Mouse (Mus musculus) frontal cortex, adult 2 months (tissue): ENCODE results near the gene Slc39a11. TPM values are rescaled to one million over a fixed set of nuclear protein-coding genes. Genes with fewer than 3 reads are reported as not detected.

ENCODE experiments used
- DNase-seq, 2 experiments: peaks; one replicate each; pipeline ENCODE4 v3.0.0; 2022; ENCODE audit warnings: low spot score in 1 of 2; ENCODE audit errors: extremely low spot score in 1 of 2
- polyA plus RNA-seq: library from polyadenylated mRNA; depleted of rRNA; stranded (reverse); fragments of >200 nt; gene quantifications from 2 replicates; pipeline ENCODE4 v1.2.3, GENCODE M21; 2012

Gene Slc39a11
- polyA plus RNA-seq, 1 experiment = 12.3 TPM

DNA sequence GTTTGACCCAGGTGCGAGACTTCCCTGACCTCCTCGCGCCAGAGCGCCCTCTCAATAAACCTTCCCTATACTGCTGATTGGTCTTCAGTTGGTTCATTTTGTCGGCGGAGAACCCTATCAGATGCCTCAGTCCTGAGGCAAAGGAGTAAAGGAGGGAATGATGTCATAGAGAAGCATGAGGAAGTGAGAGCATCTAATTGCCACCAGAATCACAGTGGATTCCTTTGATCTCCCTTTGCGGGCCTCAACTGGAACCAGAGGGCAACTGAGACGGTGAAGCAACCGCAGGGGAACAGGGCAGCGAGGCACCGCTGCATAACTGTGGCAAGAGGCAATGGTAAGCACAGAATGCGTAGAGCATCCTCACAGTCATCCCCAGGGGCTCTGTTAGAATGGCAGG is 11.2 kb downstream of the Slc39a11 start:
- no peak for DNase-seq

DNA sequence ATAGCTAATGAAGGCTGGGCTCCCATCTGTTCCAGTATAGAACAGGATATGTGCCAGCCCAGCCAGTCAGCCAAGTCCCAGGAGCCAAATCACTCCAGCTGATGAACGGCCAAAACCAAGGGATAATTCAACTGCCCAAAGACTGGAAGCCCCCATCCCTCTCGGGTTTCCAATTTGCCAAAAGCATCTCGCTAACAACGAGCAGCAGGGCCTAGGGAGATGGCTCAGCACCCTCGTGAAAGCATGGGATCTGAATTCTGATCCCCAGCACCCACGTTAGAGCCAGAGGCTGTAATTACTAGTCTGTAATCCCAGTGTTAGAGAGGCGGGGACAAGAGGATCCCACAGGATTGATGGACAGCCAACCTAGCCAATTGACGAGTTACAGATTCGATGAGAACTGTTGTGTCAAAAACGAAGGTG is 15.2 kb downstream of the Slc39a11 start:
- no peak for DNase-seq

DNA sequence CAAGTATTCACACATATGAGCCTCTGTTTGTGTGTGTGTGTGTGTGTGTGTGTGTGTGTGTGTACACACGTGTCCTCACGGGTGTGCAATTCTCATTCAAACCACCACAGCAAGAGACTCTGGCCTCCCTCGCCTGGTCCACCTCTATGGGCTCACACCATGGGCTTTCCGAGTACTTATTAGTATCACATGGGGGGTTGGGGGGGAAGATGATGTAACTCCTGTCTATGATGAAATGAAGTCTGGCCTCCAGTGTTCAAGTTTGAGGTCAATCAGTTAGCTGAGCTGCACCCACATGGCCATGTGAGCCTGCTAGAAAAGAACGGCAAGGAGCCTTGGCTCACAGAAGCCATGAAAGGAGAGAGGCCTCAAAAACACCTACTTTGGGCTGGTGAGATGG is 16.5 kb downstream of the Slc39a11 start:
- no peak for DNase-seq

DNA sequence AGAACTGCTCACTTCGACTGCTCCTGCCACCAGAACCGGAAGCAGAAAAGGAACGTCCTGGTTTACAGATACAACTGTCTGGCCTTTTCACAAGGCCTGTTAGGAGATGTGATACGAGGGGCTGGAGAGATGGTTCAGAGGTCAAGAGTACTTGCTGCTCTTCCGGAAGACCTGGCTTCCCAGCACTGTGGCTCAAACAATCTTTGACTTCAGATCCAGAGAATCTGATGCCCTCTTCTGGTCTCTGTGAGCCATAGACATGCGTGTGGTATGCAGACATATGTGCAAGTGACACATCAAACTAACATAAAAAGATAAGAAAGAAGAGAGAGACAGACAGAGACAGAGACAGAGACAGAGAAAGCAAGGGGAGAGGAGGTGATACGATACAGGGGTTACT is 17.6 kb downstream of the Slc39a11 start:
- DNase-seq = no peak

DNA sequence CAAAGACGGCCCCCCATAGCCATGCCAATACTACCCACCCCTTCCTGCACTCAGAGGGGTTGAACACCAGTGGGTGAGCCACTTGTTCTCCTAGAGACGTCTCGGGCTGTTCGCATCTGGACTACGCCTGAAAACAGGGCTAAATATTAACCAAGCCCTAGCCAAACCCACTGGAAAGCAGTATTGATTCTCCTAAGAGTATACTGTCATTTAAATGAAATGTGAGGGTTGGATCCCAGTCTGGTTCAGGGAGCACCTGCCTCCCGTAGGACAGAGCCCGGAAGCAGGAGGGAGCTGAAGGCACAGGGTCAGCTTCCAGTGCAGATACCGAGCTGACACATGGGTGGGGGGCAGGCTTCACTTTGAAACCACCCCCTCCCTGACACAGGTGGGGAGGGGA is 18.0 kb downstream of the Slc39a11 start:
- DNase-seq = no peak

DNA sequence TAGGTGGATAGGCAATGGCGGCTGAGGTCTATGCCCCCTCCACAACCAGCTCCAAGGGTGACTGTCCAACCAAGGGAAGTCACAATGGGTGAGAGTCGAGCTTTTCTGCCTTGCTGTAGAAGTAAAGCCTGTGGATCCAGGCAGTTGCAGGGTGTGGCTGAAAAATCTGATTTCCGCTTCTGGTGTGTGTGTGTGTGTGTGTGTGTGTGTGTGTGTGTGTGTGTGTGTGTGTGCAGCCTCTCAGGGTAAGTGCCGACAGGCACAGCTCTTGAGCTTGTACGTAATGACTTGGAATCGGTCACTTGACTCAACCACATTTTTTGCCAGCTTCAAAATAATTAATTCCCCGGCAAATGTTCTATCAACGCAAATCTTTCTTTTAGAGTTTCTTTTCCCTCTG is 18.6 kb downstream of the Slc39a11 start:
- no peak for DNase-seq

DNA sequence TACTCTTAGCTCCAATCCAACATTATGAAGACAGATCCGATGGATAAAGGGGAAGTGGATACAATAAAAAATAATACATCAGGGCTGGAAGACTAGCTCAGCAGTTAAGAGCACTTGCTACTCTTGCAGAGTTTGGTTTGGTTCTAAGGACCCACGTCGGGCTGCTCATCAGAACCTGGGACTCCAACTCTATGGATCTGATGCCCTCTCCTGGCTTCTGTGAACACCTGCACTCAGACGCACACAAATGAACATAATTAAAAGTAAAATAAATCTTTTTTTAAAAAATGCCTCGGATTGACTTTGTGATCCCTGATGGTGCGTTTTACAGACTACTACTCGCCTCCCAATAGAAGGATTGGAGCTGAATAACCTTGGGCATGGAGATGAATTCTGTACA is 19.2 kb downstream of the Slc39a11 start:
- DNase-seq = peak in 1 of 2 experiments; percentile 40

DNA sequence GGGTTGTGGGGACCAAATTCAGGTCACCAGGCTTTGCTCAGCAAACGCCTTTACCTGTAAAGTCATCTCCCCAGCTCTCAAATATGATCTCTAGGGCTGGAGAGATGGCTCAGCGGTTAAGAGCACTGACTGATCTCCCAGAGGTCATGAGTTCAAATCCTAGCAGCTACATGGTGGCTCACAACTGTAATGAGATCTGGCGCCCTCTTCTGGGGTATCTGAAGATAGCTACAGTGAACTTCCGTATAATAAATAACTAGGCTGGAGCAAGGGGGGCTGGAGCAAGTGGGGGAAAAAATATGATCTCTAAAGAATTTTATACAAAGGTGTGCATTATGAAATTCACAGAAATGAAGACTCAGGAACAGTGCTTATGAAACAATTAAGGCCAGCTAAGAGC is 22.1 kb downstream of the Slc39a11 start:
- peak in 1 of 2 experiments; percentile 43 for DNase-seq

DNA sequence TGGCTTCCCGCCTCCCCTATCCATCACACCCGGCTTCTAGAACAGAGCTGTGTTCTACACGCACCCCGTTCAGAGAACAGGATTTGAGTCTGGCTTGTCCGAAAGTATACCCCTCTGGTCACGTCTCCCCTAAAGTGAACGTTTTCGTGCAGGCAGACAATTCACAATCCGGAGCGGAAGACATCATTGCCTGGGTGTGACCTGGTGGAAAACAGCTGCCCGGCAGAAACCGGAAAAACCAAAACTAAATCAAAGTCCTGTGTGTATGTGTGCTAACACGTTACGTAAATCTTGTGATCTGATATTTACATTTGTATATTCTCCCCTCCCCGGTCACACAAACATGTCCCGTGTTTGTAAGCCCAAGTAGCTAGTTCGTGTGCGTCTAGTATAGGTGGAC is 24.4 kb downstream of the Slc39a11 start:
- no peak for DNase-seq

DNA sequence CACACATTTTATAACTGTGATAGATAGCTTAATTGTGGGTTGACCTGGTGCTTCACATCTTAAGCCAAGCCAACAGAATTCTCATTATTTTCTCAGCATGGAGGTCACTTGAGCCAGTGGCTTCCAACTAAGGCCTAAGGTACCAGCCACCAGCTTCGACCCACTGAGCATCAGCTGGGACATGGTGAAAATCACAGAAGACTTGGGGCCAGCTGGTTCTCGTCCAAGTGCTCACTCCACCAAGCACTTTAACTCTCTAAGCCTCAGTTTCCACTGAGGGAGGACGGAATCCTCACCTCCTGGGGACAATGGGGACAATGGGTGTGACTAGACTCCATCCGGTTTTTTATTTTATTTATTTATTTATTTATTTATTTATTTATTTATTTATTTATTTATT is 27.9 kb downstream of the Slc39a11 start:
- no peak for DNase-seq

DNA sequence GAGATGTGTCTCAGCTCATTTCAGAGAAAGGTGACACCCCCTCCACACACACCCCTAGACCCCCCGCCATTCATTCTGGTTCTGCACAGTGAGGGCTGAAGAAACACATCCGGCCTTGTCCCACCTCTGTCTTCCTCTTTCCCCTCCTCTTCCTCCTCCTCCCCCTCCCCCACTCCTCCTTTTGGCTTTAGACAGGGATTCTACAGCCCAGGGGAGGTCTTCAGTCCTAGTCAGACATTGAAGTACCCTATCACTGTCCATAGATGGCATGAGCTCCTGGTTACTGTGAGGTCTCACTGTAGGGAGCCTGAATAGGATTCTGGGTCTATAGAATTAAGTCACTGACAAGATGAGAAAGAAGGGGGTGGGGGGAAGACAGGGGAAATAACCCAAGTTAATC is 28.9 kb downstream of the Slc39a11 start:
- DNase-seq = no peak

DNA sequence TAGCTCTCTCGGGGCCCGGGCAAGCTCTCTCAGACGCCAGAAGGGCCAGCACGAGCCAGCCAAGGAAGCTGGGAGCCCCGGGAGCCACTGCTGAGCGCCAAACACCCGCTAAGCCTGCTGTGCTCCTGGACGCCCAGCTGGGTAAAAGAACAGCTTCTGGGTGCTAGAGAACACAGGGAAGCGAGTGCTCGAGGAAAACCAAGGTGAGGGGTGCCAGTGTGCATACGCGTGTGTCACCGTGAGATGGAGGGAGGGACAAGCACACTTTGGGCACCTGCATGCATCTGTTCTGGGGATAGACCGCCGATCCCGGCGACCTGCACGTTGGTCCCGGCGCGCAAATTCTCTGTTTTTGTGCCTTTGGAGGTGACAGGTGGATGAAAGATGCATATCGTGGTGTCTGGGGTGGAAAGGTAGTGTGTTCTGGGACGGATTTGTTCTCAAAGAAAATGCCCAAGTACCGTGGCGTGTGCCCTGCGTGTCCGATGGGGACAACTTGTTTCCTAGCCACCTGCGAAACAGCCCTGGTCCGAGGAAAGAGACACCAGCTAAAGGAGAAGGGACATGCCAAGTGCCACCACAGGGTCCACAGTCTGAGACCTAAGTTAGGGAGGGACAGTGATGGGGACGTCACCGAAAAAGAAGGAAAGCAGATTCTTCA is 30.3 kb downstream of the Slc39a11 start:
- DNase-seq = no peak

DNA sequence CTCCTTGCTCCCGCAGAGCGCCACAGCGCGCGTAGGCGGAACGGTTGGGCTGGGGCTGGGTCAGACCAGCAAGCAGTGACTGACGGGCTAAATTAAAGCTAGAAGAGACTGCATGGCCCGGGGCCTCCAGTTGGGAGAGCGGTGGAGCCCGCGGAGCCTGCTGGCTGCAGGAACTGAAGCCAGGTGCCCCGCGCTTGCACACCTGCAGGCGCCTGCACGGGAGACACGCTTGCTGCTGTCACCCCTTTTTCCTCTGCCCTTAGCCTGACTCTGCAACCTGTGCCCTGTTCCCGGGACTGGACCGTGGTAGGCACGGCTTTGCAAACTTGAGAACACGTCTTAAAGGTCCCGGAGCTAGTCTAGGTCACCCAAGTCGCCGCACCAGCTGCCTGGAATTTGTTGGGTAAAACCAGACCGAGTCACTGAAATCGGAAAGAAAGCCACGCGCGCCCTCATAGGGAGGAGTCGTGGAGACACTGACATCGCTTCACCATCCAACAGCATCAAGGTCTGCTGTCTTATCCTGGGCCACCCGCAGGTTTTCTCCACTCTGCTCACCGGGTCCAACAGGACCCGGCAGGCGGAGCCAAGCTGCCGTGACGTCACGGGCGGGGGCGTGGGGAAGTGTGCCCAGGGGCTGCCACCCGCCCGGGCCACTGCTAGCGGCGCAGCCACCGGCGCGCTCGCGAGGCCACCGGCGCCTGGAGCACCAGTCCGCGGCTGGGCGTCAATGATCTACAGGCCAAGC is 31.0 kb downstream of the Slc39a11 start, which contains the start of gene Sstr2:
Gene Sstr2 (plus strand): TSS at position 671 of the 748 bp plus-strand sequence.
- peak; percentile 56 to 79 for DNase-seq

DNA sequence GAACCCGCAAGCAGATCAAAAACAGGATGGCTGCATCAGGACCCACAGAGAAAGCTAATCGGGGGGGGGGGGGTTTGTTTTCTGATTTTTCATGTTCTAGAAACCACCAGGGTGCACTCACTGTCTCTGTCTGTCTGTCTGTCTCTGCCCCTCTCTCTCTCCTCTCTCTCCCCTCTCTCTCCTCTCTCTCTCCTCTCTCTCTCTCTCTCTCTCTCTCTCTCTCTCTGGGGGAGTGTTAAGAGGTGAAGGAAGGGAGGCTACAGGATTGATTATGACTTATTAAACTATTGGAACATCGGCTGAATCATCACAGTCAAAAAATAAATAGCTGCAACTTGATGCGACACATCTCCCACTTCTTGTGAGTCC is 31.6 kb downstream of the Slc39a11 start:
- no peak for DNase-seq

DNA sequence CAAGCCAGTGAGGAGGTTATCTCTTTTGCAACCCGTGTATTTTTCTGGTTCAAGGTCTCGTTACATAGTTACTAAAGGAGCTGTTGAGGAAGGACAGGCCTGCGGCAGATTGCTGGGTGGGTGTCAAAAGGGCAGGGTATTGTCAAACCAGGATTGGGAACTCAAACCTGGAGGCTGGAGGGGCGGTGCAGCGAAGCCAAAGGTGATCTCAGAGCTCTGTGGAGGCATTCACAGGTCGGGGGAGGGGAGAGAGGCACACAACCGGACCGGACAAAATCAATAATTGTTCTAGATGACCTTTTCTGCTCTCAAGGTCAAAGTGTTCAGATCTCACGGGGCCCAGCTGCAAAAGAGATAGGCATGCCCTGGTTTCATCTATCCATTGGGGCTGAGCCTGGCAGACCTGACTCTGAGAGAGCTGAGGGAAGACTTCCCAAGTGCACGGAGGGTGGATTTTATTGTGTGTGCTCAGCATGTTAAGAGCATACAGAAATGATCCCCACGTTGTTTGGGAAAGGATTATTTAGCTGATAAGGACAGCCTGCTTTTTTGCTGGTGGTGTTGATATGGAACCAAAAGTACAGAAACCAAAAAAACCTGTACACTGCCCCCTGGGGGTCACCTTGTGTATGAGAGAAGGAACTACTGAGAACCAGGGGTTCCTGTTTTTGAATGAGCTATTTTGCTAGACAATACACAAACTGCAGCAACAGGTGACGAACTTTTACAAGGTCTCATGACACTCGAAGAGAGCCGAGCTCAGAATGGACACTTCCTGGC is 32.6 kb downstream of the Slc39a11 start:
- DNase-seq = peak; percentile 40 to 85

DNA sequence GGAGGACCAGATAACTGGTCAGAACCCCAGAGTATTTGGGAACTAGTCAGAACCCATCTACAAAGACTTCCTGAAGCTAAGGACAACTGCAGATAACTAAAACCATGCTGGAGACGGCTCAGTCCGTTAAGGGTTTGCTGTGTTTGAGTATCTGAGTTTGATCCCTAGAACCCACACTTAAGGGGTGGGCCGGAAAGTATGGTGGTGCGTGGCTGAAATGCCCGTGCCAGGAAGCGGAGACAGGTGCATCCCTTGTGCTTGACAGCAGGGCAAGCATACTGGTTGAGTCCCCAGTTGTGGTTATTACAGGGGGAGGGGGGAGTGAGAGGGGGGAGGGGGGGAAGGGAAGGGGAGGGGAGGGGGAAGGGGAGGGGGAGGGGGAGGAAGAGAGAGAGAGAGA is 35.4 kb downstream of the Slc39a11 start:
- DNase-seq = no peak

DNA sequence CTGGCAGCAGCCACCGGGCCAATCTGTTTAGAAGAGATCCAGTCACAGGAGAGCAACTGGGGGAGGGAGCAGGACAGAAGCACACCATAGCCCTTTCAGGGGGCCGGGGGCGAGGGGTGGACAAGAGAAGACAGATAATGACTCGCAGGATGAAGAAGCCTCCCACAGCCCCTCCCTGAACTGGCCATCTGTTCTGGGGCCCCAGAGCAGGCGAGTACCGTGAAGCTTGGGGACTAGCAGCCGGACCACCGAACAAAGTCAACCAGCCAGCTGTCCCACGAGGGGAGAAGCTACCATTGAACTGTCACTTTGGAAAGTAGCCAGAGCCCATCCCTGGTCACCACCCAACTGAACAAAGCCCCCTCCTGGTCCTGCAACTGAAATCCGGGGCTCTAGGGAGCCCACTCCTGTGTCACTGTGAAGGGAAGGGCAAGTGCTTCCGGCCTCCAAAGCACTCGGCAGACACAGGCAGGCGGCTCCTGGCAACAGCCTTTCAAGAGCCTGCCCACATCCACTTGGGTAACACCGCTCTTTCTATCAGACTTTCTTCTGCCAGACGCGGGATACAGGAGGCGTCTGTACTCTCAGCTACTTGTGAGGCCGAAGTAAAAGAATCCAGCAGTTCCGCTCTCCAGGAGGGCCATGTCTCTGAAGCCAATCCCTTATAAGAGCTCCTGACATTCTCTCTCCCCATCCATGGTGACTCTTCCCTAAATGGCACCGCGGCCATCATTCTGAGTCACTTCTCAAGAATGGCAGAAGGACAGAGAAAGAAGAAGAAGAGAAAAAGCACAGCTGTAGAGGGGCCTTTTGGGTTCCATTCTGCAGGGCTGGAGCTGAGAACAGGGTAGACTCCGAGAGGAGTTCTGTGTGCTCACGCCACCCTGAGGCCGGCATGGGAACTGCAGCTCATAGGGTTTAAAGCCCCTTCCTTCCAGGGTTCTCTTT is 37.9 kb downstream of the Slc39a11 start:
- DNase-seq = peak; percentile 34 to 72

DNA sequence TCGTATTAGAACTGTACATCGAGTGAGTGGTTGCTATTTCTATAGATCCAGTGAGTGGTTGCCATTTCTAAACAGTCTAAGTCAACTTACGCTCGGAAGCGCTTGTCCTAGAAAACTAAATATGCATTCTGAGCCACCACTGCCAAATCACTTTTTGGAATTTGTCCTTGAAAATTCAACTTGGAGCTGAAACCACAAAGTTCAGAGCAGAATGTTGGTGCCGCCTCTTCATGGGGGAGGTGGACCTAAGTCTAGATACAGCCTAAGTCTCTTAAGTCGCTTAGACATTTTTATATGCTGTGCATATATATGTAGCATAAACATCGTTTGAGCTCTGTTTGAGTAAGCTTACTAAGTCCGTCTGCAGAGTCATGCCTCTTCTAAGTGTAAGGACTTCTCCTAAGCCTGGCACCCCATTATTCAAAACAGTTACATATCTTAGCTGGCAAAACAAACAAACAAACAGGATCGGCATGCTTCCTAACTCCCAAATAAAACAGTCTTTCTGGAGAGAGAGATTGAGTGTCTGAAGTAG is 38.7 kb downstream of the Slc39a11 start:
- peak; percentile 22 to 66 for DNase-seq

DNA sequence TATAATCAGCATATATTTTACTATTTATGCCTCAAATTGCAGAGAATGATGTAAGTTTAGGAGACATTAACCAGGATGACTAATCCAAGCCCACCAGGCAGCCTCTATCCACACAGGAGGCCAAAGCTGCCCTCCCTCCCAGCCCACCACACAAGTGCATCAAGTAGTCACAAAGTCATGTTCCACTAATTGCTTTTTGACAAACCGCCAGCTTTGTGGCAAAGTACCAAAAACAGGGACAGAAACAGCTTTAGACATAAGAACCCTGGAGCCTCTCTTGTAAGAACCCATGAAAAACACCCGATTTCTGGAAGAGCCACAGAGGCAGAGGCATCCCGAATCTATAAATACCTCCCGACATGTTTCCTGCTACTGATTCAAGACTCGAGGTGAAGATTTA is 39.6 kb downstream of the Slc39a11 start:
- peak in 1 of 2 experiments; percentile 24 for DNase-seq

DNA sequence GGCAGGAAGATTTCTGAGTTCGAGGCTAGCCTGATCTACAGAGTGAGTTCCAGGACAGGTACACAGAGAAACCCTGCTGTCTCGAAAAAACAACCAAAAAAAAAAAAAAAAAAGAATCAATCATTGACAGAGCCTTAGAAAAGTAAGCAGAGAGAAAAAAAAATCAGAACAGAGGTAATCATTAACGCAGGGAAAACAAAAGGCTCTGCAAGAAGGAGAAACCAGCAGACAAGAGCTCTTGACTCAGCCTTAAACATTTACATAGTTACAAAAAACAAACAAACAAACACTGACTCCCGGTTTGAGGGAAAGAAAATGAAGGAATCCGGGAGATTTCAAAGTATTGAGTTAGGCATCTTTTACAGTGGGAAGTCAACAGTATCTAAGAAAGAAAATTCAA is 40.3 kb downstream of the Slc39a11 start:
- no peak for DNase-seq
